Mouse (Mus musculus) heart, postnatal 0 days (tissue): ENCODE results near the gene Pde4d.

Source experiments
- CTCF ChIP-seq: IDR thresholded peaks from 2 replicates; pipeline ENCODE4 v1.5.1; 2016; ENCODE audit warnings: antibody characterized with exemption, control low read depth, low read depth
- EP300 ChIP-seq: IDR thresholded peaks from 2 replicates; pipeline ENCODE4 v1.6.1; 2016; ENCODE audit warnings: antibody characterized with exemption, low read depth

- no peak for TF ChIP-seq CTCF
- TF ChIP-seq EP300, result no peak
Observed at GRCm38 (mm10) chr13:108497768-108498167, 48.0 kb downstream of the Pde4d start.
